Mouse (Mus musculus) hindbrain, postnatal 0 days (tissue): Measurements from ENCODE around the gene Egfl7. TPM values are rescaled to one million over a fixed set of nuclear protein-coding genes. Genes with fewer than 3 reads are reported as not detected.

Experiments used
- ATAC-seq: fragments of 200-750 bp; cut with Nextera tagmentation; 2 replicates; pipeline ENCODE4 v1.8.0; 2017; ENCODE audit warnings: mild to moderate bottlenecking, moderate TSS enrichment, moderate library complexity
- DNase-seq: peaks from one replicate; pipeline ENCODE4 v3.0.0-alpha.2; 2015; ENCODE audit warnings: low spot score
- H3K27ac ChIP-seq: fragments of 300-500 bp; sonication (generic); 2 replicates; pipeline ENCODE4 v1.5.1; 2014; ENCODE audit warnings: mild to moderate bottlenecking
- H3K27me3 ChIP-seq: fragments of 300-500 bp; sonication (generic); 2 replicates; pipeline ENCODE4 v1.6.1; 2014; ENCODE audit warnings: low read length, mixed read lengths; ENCODE audit not compliant: insufficient read depth
- H3K36me3 ChIP-seq: fragments of 300-500 bp; sonication (generic); 2 replicates; pipeline ENCODE4 v1.6.1; 2014; ENCODE audit warnings: low read length, mixed read lengths; ENCODE audit not compliant: insufficient read depth
- H3K4me1 ChIP-seq: fragments of 300-500 bp; sonication (generic); 2 replicates; pipeline ENCODE4 v1.6.1; 2014; ENCODE audit warnings: antibody characterized with exemption, low read length, mixed read lengths; ENCODE audit not compliant: insufficient read depth
- H3K4me2 ChIP-seq: fragments of 300-500 bp; sonication (generic); 2 replicates; pipeline ENCODE4 v1.6.1; 2014; ENCODE audit warnings: low read depth, mild to moderate bottlenecking, low read length, moderate library complexity, mixed read lengths
- H3K4me3 ChIP-seq: fragments of 300-500 bp; sonication (generic); 2 replicates; pipeline ENCODE4 v1.5.1; 2014; ENCODE audit warnings: low read length
- H3K9ac ChIP-seq: fragments of 300-500 bp; sonication (generic); replicated peaks from 2 replicates; pipeline ENCODE4 v1.6.1; 2014; ENCODE audit warnings: mild to moderate bottlenecking, low read length, moderate library complexity, mixed read lengths
- H3K9me3 ChIP-seq: fragments of 300-500 bp; sonication (generic); 2 replicates; pipeline ENCODE4 v1.6.1; 2016; ENCODE audit warnings: low read length, mixed read lengths
- CTCF ChIP-seq: IDR thresholded peaks from 2 replicates; pipeline ENCODE4 v1.5.1; 2016; ENCODE audit warnings: antibody characterized with exemption, control low read depth, low read depth
- WGBS: fragments of 180-500 bp; shearing (Covaris S2); extraction: QIAGEN DNeasy Blood & Tissue Kit; methylation state at CpG from one replicate; pipeline ENCODE4 v1.1.7; 2014; 5-methylcytosine and 5-hydroxymethylcytosine counted together
- polyA plus RNA-seq: library from polyadenylated mRNA; unstranded; fragments of >200 nt; fragmentation: Nextera tagmentation; extraction: Ambion mirVana; gene quantifications from 2 replicates; pipeline ENCODE4 v1.2.1, GENCODE M21; 2015
- total RNA-seq: library from RNA; depleted of rRNA; stranded (reverse); fragments of >200 nt; gene quantifications from 2 replicates; pipeline ENCODE4 v1.2.3, GENCODE M21; 2014

Egfl7 gene
- total and polyA plus RNA-seq, 2 experiments from 2014 or later = 76.5 to 79.5 TPM

DNA sequence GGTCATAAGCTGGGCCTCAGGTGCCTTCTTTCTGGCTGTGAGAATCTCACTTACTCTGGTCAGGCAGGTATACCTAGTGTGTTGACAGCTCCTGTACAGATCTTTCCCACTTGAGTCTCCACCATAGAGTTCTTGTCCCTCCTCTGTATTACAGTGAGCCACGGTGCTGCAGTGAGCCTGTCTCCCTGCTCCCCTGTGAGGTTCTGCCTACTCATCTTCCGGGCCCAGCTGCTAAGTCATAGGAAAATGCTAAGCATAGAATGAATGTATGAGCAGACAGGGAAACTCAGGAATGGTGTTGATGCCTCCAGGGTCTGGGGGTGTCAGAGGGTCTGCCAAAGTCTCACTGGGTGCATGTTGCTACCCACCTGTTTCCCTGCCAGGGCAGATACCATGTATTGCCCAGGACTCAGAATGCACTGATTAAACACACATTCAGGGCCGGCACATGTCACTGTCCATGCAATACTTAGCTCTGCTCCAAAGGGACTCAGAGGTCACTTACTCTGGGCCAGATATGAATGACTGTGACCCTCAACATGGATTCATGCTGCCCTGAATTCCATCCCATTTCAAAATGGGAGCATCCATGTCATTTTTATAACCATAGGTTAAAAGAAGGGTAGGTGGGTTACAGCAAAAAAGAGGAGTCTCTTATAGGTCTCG lies 35.8 kb downstream of the Egfl7 start:
- Histone ChIP-seq H3K4me3 (no peak overlapping the region), H3K27me3 (no peaks in the 10 kb centered on the region), H3K27ac (no peak overlapping the region), H3K4me1 (no peaks in the 10 kb centered on the region), H3K9me3 (no peaks in the 10 kb centered on the region), H3K9ac (no peak overlapping the region), H3K4me2 (no peak overlapping the region), H3K36me3 (no peaks in the 10 kb centered on the region)
- DNase-seq (no peak), ATAC-seq (no peak)
- WGBS = 86% methylated on average over 4 of the region's 4 CpGs
- TF ChIP-seq CTCF = no peak

- TF ChIP-seq CTCF = no peak
- Histone ChIP-seq H3K27ac (no peak overlapping the region), H3K36me3 (no peaks in the 10 kb centered on the region), H3K4me2 (no peak overlapping the region), H3K4me3 (no peak overlapping the region), H3K4me1 (no peaks in the 10 kb centered on the region), H3K9me3 (no peaks in the 10 kb centered on the region), H3K9ac (no peak overlapping the region), H3K27me3 (no peaks in the 10 kb centered on the region)
- ATAC-seq = no peak
- 74% methylated on average over 6 of the region's 6 CpGs for WGBS
- no peak for DNase-seq
Observed at GRCm38 (mm10) chr2:26617331-26617730, 37.5 kb downstream of the Egfl7 start.

- WGBS = 58% methylated on average over 7 of the region's 7 CpGs
- ATAC-seq (no peak), DNase-seq (no peak)
- no peak for TF ChIP-seq CTCF
- H3K36me3 ChIP-seq = no peaks in the 10 kb centered on the region
- H3K27ac ChIP-seq = no peak overlapping the region
- H3K4me3 ChIP-seq = no peak overlapping the region
- H3K4me2 ChIP-seq = no peak overlapping the region
- H3K9me3 ChIP-seq = no peaks in the 10 kb centered on the region
- H3K9ac ChIP-seq = no peak overlapping the region
- H3K4me1 ChIP-seq = no peaks in the 10 kb centered on the region
- no peaks in the 10 kb centered on the region for H3K27me3 ChIP-seq
Observed at GRCm38 (mm10) chr2:26617928-26618327, 38.1 kb downstream of the Egfl7 start.

DNA sequence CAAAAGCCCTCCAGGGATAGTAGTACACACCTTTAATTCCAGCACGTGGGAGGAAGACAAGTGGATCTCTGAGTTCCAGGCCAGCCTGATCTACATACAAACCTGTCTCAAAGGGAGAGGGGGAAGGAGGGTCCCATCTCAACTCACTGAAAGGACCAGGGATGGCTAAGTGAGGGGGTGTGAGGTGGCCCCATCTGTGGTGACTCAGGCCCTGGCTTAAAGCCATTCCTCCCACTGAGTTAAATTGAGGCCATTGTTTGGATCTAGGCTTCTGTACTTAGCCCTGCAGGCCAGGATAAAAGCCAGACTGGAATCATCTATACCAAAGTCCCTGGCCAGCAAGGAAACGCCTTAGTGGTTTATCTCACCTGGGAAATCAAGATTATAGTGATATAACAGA lies 41.4 kb downstream of the Egfl7 start:
- DNase-seq (no peak), ATAC-seq (no peak)
- no peaks in the 10 kb centered on the region for H3K9me3 ChIP-seq
- no peak overlapping the region for H3K27ac ChIP-seq
- H3K4me1 ChIP-seq = no peaks in the 10 kb centered on the region
- 39% methylated on average over 2 of the region's 2 CpGs for WGBS
- no peak overlapping the region for H3K4me2 ChIP-seq
- no peak for TF ChIP-seq CTCF
- no peak overlapping the region for H3K4me3 ChIP-seq
- no peaks in the 10 kb centered on the region for H3K36me3 ChIP-seq
- no peak overlapping the region for H3K9ac ChIP-seq
- H3K27me3 ChIP-seq = no peaks in the 10 kb centered on the region

- no peak overlapping the region for H3K27ac ChIP-seq
- H3K4me1 ChIP-seq = no peaks in the 10 kb centered on the region
- no peaks in the 10 kb centered on the region for H3K36me3 ChIP-seq
- 65% methylated on average over 5 of the region's 5 CpGs for WGBS
- no peak overlapping the region for H3K4me2 ChIP-seq
- no peaks in the 10 kb centered on the region for H3K9me3 ChIP-seq
- no peak for TF ChIP-seq CTCF
- H3K27me3 ChIP-seq = no peaks in the 10 kb centered on the region
- DNase-seq = no peak
- ATAC-seq = no peak
- H3K9ac ChIP-seq = no peak overlapping the region
- no peak overlapping the region for H3K4me3 ChIP-seq
Observed at GRCm38 (mm10) chr2:26622984-26623383, 43.2 kb downstream of the Egfl7 start.

GRCm38 (mm10) chr2:26625419-26625818 lies 45.6 kb downstream of the Egfl7 start:
- 86% methylated on average over 3 of the region's 3 CpGs for WGBS
- no peak overlapping the region for H3K27ac ChIP-seq
- DNase-seq (no peak), ATAC-seq (no peak)
- H3K36me3 ChIP-seq = no peaks in the 10 kb centered on the region
- peaks cover 10% of the 10 kb centered on the region for H3K4me1 ChIP-seq
- no peaks in the 10 kb centered on the region for H3K9me3 ChIP-seq
- H3K9ac ChIP-seq = no peak overlapping the region
- H3K4me3 ChIP-seq = no peak overlapping the region
- no peak overlapping the region for H3K4me2 ChIP-seq
- H3K27me3 ChIP-seq = no peaks in the 10 kb centered on the region
- TF ChIP-seq CTCF = no peak

DNA sequence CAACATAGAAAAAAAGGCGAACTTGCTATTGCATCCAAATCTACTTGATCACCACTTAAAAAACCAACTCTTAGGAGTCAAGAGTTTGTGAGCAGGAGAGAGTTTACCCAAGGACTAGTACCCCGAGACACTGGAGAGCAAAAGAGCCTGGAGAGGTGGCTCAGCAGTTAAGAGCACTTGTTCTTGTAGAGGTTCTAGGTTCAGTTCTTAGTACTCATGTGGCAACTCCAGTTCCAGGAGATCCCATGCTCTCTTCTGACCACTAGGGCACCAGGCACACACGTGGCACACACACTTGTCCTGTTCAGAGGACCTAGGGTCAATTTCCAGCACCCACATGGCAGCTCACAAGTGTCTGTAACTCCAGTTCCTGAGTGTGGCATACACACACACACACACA lies 46.3 kb downstream of the Egfl7 start:
- ATAC-seq (no peak), DNase-seq (no peak)
- H3K9ac ChIP-seq = no peak overlapping the region
- H3K9me3 ChIP-seq = no peaks in the 10 kb centered on the region
- peak; percentile 23 for TF ChIP-seq CTCF
- 67% methylated on average over 3 of the region's 3 CpGs for WGBS
- peaks cover 10% of the 10 kb centered on the region for H3K4me1 ChIP-seq
- H3K27me3 ChIP-seq = no peaks in the 10 kb centered on the region
- no peak overlapping the region for H3K4me3 ChIP-seq
- H3K27ac ChIP-seq = no peak overlapping the region
- H3K4me2 ChIP-seq = no peak overlapping the region
- H3K36me3 ChIP-seq = no peaks in the 10 kb centered on the region
